Mouse (Mus musculus): ENCODE measurements around the gene Il10ra. TPM values are rescaled to one million over a fixed set of nuclear protein-coding genes. Genes with fewer than 3 reads are reported as not detected.

The Il10ra gene
- total RNA-seq, 2 experiments from 2014 or later: 0.80 to 1.0 TPM

Small RNA genes within 50 kb of the gene (microRNA-seq; reads per million reads assigned to microRNA genes)
- gene Mir7086: 0 reads per million in 2 experiments

Other genes with a start within 250 kb of the Il10ra start
- under 1 TPM; 0.23 to 0.25 TPM for gene Mpzl2, start 229.3 kb downstream of the Il10ra start, total RNA-seq (2021)
- 1 to 10 TPM; 1.3 to 2.0 TPM for gene Mpzl3, start 214.0 kb downstream of the Il10ra start, total RNA-seq (2021)
- gene Jaml, start 190.0 kb downstream of the Il10ra start, total RNA-seq (2021): under 1 TPM; 0.27 to 0.42 TPM
- 1 to 10 TPM; 1.8 to 2.2 TPM for gene Scn2b, start 151.4 kb downstream of the Il10ra start, total RNA-seq (2021)
- gene Scn4b, start 130.8 kb downstream of the Il10ra start, total RNA-seq (2021): 10 to 100 TPM; 72.8 to 79.1 TPM
- gene BC049352, start 87.1 kb downstream of the Il10ra start, total RNA-seq (2021): not detected
- gene Tmprss4, start 65.1 kb downstream of the Il10ra start, total RNA-seq (2021): not detected
- under 1 TPM; 0.07 to 0.19 TPM for gene Tmprss13, start 50.0 kb upstream of the Il10ra start, total RNA-seq (2021)
- gene Fxyd6, start 101.0 kb upstream of the Il10ra start, total RNA-seq (2021): 10 to 100 TPM; 61.2 to 65.6 TPM
- gene Fxyd2, start 130.5 kb upstream of the Il10ra start, total RNA-seq (2021): 1 to 10 TPM; 1.4 to 1.6 TPM
- under 1 TPM; 0.19 to 0.68 TPM for gene Dscaml1, start 157.5 kb upstream of the Il10ra start, total RNA-seq (2021)

Measured in gastrocnemius, postnatal 10 days (tissue).